Mouse (Mus musculus) kidney, embryonic 15.5 days (tissue): ENCODE results near the gene Aplp1. TPM values are rescaled to one million over a fixed set of nuclear protein-coding genes. Genes with fewer than 3 reads are reported as not detected.
"Not testable (repeated sequence)": the region's sequence is repeated elsewhere in the genome, so short reads cannot be mapped to it uniquely, and the experiment has no call there.

Experiments
- ATAC-seq: fragments of 200-750 bp; cut with Nextera tagmentation; replicated peaks from 2 replicates; pipeline ENCODE4 v1.8.0; 2017; ENCODE audit warnings: moderate TSS enrichment; ENCODE audit not compliant: low FRiP score
- H3K27ac ChIP-seq: fragments of 300-500 bp; sonication (generic); 2 replicates; pipeline ENCODE4 v1.5.1; 2015; ENCODE audit warnings: mild to moderate bottlenecking, inconsistent platforms
- H3K27me3 ChIP-seq: fragments of 300-500 bp; sonication (generic); 2 replicates; pipeline ENCODE4 v1.6.1; 2015; ENCODE audit warnings: inconsistent platforms
- H3K36me3 ChIP-seq: fragments of 300-500 bp; sonication (generic); 2 replicates; pipeline ENCODE4 v1.6.1; 2015; ENCODE audit warnings: inconsistent platforms
- H3K4me1 ChIP-seq: fragments of 300-500 bp; sonication (generic); 2 replicates; pipeline ENCODE4 v1.6.1; 2015; ENCODE audit warnings: inconsistent platforms
- H3K4me2 ChIP-seq: fragments of 300-500 bp; sonication (generic); 2 replicates; pipeline ENCODE4 v1.6.1; 2015; ENCODE audit warnings: moderate library complexity, mild to moderate bottlenecking, inconsistent platforms
- H3K4me3 ChIP-seq: fragments of 300-500 bp; sonication (generic); replicated peaks from 2 replicates; pipeline ENCODE4 v1.5.1; 2015; ENCODE audit warnings: mild to moderate bottlenecking, inconsistent platforms
- H3K9ac ChIP-seq: fragments of 300-500 bp; sonication (generic); 2 replicates; pipeline ENCODE4 v1.6.1; 2015; ENCODE audit warnings: mild to moderate bottlenecking, inconsistent platforms
- H3K9me3 ChIP-seq: fragments of 300-500 bp; sonication (generic); replicated peaks from 2 replicates; pipeline ENCODE4 v1.6.1; 2016; ENCODE audit warnings: inconsistent platforms
- WGBS: fragments of 180-500 bp; shearing (Covaris S2); methylation state at CpG from one replicate; pipeline ENCODE4 v1.1.7; 2015; ENCODE audit warnings: mixed read lengths; 5-methylcytosine and 5-hydroxymethylcytosine counted together
- polyA plus RNA-seq: library from polyadenylated mRNA; unstranded; fragments of >200 nt; fragmentation: Nextera tagmentation; extraction: Ambion mirVana; gene quantifications from 2 replicates; pipeline ENCODE4 v1.2.1, GENCODE M21; 2015

Aplp1 gene
- 24.1 and 28.6 TPM in 2 replicates for polyA plus RNA-seq

GRCm38 (mm10) chr7:30444971-30445751 lies at the start of gene Aplp1:
Gene Aplp1, minus strand, starts transcription at chr7:30445535.
- peak within 1 kb of the TSS; percentile 70 for H3K4me3 ChIP-seq
- H3K4me2 ChIP-seq = peak within 1 kb of the TSS; percentile 93
- H3K27ac ChIP-seq = no peak within 1 kb of the TSS
- peak within 1 kb of the TSS; percentile 64 for H3K9ac ChIP-seq
- H3K36me3 ChIP-seq = no peaks in the 10 kb centered on the region
- peak; percentile 66 for ATAC-seq
- H3K4me1 ChIP-seq = peaks cover 34% of the 10 kb centered on the region
- peaks cover 40% of the 10 kb centered on the region for H3K27me3 ChIP-seq
- H3K9me3 ChIP-seq = peaks cover 6% of the 10 kb centered on the region; the same call in 1 of the 2 replicates
- WGBS = under 1% methylated on average over 54 of the region's 72 CpGs

GRCm38 (mm10) chr7:30493401-30493931 lies 48.1 kb upstream of the Aplp1 start, which contains the start of gene Prodh2:
Gene Prodh2, plus strand, starts transcription at chr7:30493622.
- H3K9me3 ChIP-seq = no peaks in the 10 kb centered on the region; the same call in 1 of the 2 replicates
- H3K4me2 ChIP-seq = peak within 1 kb of the TSS; percentile 7; the same call in 1 of the 2 replicates
- no peaks in the 10 kb centered on the region for H3K36me3 ChIP-seq
- H3K4me1 ChIP-seq = peaks cover 12% of the 10 kb centered on the region
- H3K27ac ChIP-seq = peak within 1 kb of the TSS; percentile 22; the same call in 1 of the 2 replicates
- no peaks in the 10 kb centered on the region for H3K27me3 ChIP-seq
- ATAC-seq = peak; percentile 74
- no peak within 1 kb of the TSS for H3K4me3 ChIP-seq
- WGBS = 45% methylated on average over 11 of the region's 11 CpGs
- no peak within 1 kb of the TSS for H3K9ac ChIP-seq

- Histone ChIP-seq H3K27ac (no peak overlapping the region), H3K4me2 (no peak overlapping the region), H3K27me3 (no peaks in the 10 kb centered on the region), H3K9ac (no peak overlapping the region), H3K4me3 (no peak overlapping the region), H3K4me1 (peaks cover 12% of the 10 kb centered on the region), H3K36me3 (no peaks in the 10 kb centered on the region), H3K9me3 (no peaks in the 10 kb centered on the region; the same call in 1 of the 2 replicates)
- WGBS = 20% methylated on average over 4 of the region's 4 CpGs
- ATAC-seq = no peak
Observed at GRCm38 (mm10) chr7:30492765-30493164, 47.4 kb upstream of the Aplp1 start.

DNA sequence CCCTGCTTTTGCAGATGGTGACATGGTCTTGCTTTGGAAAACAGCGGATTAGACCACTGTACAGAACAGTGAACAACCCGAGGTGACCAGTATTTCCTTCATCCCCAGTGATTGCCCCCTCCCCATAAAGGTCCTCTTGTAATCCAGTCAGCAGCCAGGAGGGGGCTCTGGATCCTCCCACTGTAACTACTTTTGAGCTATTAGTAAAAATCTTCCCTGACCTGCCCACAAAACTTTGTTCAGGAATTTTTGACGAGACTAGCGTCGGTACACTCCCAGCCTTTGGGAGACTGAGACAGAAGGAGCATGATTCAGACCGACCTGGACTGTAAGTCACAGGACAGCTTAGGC lies 45.6 kb upstream of the Aplp1 start:
- Histone ChIP-seq H3K4me3 (no peak overlapping the region), H3K36me3 (no peaks in the 10 kb centered on the region), H3K27ac (no peak overlapping the region), H3K4me2 (no peak overlapping the region), H3K9ac (no peak overlapping the region), H3K9me3 (no peaks in the 10 kb centered on the region; the same call in 1 of the 2 replicates), H3K27me3 (no peaks in the 10 kb centered on the region), H3K4me1 (peaks cover 12% of the 10 kb centered on the region)
- no peak for ATAC-seq
- WGBS = 20% methylated on average over 6 of the region's 6 CpGs

DNA sequence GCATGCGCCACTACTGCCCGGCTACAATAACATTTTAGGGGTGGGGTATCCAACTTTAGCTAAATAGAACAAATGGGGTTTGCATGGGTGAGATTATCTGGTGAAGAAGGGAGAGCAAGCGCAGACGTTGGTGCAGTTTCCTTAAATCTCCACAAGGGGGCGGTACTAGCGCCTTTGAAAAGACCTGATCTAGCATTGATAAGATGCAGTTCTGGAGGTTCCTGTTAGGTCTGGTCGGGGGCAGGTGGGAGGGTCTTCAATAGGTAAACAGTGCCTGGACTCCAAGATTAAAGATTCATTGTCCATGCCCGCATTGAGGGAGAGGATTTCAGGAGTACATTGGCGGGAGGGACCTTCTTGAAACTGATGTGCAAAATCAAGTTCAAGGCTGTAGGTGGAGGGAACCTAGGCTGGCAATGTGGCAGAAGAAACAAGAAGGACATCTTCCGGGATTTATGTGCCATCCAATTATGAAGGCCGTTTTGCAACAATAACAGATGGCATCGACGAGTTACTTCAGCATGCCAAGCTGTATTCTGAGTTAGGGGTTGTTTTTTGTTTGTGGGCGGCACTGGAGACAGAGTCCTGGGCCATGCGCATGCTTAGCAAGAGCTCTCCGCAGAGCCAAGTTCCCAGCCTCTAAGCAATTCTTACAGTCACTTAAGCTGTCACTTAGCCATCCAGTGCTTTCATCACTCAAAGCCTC lies 45.1 kb upstream of the Aplp1 start:
- H3K9ac ChIP-seq = no peak overlapping the region
- no peak for ATAC-seq
- no peak overlapping the region for H3K4me3 ChIP-seq
- no peaks in the 10 kb centered on the region; the same call in 1 of the 2 replicates for H3K9me3 ChIP-seq
- H3K4me2 ChIP-seq = no peak overlapping the region
- H3K4me1 ChIP-seq = peaks cover 12% of the 10 kb centered on the region
- 32% methylated on average over 16 of the region's 16 CpGs for WGBS
- H3K27ac ChIP-seq = no peak overlapping the region
- no peaks in the 10 kb centered on the region for H3K27me3 ChIP-seq
- no peaks in the 10 kb centered on the region for H3K36me3 ChIP-seq

DNA sequence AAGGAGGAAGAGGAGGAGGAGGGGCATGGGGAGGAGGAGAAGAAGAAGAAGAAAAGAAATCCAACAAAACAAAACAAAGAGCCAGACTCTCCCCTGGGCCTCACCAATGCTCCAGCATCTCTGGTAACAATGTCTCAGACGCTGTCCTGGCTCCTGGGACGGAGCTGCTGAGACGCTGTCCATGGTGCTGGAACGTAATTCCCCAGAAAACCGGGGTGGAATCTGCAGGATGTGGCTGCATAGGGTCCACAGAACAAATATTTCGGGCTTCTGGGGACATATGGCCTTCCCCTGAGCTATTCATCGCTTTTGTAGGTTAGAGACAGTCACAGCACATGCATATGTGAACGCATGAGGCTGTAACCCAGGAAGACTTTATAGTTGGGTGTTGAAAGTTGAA lies 38.9 kb upstream of the Aplp1 start:
- WGBS = 18% methylated on average over 8 of the region's 8 CpGs
- Histone ChIP-seq H3K9me3 (no peaks in the 10 kb centered on the region), H3K4me2 (no peak overlapping the region), H3K27me3 (peaks cover 19% of the 10 kb centered on the region; the same call in 1 of the 2 replicates), H3K4me3 (no peak overlapping the region), H3K9ac (no peak overlapping the region), H3K4me1 (no peaks in the 10 kb centered on the region), H3K27ac (no peak overlapping the region), H3K36me3 (no peaks in the 10 kb centered on the region)
- ATAC-seq = no peak

DNA sequence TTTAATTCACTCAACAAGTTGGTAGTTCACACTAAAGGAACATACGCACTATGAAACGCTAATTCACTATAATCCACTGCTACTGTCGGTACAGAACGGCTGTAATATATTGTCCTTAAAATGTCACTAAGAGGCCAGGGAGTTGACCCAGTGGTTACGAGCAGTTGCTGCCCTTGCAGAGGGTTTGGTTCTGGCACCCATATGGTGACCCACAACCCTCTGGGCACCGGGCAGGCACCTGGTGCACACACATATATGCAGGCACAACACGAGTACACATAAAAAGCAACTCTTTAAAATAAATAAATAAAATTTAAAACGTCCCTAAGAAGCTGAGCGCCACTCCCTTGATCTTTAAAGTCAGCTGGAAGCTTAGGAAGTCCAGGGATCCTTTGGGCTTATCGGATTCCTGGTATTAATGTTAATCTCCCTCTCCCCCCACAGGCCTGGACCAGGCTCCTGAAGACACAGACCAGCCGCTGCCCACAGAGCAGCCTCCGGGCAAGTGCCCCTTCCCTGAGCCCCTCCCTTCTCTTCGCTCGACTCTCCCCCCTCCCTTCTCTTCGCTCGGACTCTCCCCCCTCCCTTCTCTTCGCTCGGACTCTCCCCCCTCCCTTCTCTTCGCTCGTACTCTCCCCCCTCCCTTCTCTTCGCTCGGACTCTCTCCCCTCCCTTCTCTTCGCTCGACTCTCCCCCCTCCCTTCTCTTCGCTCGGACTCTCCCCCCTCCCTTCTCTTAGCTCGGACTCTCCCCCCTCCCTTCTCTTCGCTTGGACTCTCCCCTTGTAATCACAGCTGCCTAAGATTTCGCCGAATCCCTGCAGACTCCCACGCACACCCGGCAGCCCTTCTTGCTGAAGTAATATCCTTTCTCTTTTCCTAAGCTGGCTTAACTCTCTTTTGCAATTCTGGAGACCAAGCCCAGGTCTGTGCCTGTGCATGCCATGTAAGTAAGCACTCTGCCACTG lies 32.4 kb upstream of the Aplp1 start:
- Histone ChIP-seq H3K27ac (peak overlapping the region; percentile 48; the same call in 1 of the 2 replicates), H3K9ac (no peak overlapping the region), H3K4me2 (peak overlapping the region; percentile 59), H3K4me3 (peak overlapping the region; percentile 35), H3K4me1 (peaks cover 9% of the 10 kb centered on the region), H3K27me3 (peaks cover 21% of the 10 kb centered on the region; the same call in 1 of the 2 replicates), H3K9me3 (no peaks in the 10 kb centered on the region), H3K36me3 (no peaks in the 10 kb centered on the region)
- WGBS = 5% methylated on average over 29 of the region's 32 CpGs
- ATAC-seq = peak; percentile 74

DNA sequence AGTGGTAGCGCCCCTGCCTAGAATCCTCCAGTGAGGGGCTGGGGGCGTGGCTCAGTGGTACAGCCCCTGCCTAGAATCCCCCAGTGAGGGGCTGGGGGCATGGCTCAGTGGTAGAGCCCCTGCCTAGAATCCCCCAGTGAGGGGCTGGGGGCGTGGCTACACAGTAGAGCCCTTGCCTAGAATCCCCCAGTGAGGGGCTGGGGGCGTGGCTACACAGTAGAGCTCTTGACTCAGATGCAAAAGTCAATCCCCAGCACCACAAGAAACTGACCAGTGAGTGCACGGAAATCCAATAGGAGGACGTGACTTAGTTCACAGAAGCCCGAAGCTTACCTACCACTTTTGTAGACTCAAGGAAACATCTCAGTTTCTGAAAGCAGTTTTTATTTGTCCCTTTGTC lies 30.8 kb upstream of the Aplp1 start:
- not testable (repeated sequence) for H3K36me3 ChIP-seq

GRCm38 (mm10) chr7:30474999-30475398 lies 29.7 kb upstream of the Aplp1 start:
- ATAC-seq = no peak
- Histone ChIP-seq H3K4me3 (no peak overlapping the region), H3K27ac (no peak overlapping the region), H3K27me3 (peaks cover 20% of the 10 kb centered on the region), H3K36me3 (no peaks in the 10 kb centered on the region), H3K4me2 (no peak overlapping the region), H3K9me3 (0 out of 2 replicates have a peak, but pooled peaks cover 3% of the 10 kb centered on the region), H3K4me1 (peaks cover 9% of the 10 kb centered on the region), H3K9ac (no peak overlapping the region)
- WGBS = 65% methylated on average over 4 of the region's 4 CpGs

More for the DNA sequence above, 30.8 kb upstream of the Aplp1 start:
- ATAC-seq, H3K9ac ChIP-seq, H3K4me1 ChIP-seq, H3K4me2 ChIP-seq, H3K27ac ChIP-seq, H3K9me3 ChIP-seq, H3K4me3 ChIP-seq: not testable (repeated sequence)
- WGBS = 91% methylated on average over 7 of the region's 7 CpGs
- peaks cover 17% of the 10 kb centered on the region; the same call in 1 of the 2 replicates for H3K27me3 ChIP-seq

DNA sequence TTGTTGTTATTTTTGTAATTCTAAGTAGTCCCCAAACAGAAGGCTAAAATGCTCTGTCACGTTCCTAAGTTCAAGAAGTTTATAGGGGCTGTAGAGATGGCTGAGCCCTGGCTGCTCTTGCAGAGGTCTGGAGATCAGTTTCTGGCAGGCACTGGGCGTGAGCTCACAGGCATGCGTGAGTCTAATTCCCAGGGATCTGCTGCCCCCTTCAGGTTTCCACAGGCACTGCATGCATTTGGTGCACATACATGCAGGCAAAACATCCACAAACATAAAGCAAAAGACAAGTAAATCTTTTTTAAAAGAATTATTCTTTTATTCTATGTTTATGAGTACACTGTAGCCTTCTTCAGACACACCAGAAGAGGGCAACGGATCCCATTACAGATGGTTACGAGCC lies 27.1 kb upstream of the Aplp1 start:
- peaks cover 3% of the 10 kb centered on the region for H3K4me1 ChIP-seq
- 0 out of 2 replicates have a peak, but pooled peaks cover 3% of the 10 kb centered on the region for H3K9me3 ChIP-seq
- H3K9ac ChIP-seq = no peak overlapping the region
- ATAC-seq = no peak
- no peak overlapping the region for H3K27ac ChIP-seq
- peaks cover 22% of the 10 kb centered on the region for H3K27me3 ChIP-seq
- H3K4me3 ChIP-seq = no peak overlapping the region
- no peak overlapping the region for H3K4me2 ChIP-seq
- no peaks in the 10 kb centered on the region for H3K36me3 ChIP-seq
- WGBS = 42% methylated on average over 5 of the region's 5 CpGs

- H3K4me2 ChIP-seq = no peak overlapping the region
- H3K4me3 ChIP-seq = no peak overlapping the region
- no peak overlapping the region for H3K9ac ChIP-seq
- H3K27me3 ChIP-seq = peaks cover 89% of the 10 kb centered on the region
- H3K9me3 ChIP-seq = no peaks in the 10 kb centered on the region
- no peak for ATAC-seq
- peaks cover 6% of the 10 kb centered on the region; the same call in 1 of the 2 replicates for H3K4me1 ChIP-seq
- WGBS = 10% methylated on average over 6 of the region's 6 CpGs
- no peak overlapping the region for H3K27ac ChIP-seq
- H3K36me3 ChIP-seq = no peaks in the 10 kb centered on the region
Observed at GRCm38 (mm10) chr7:30464816-30465300, 19.5 kb upstream of the Aplp1 start.
